Mouse (Mus musculus) v-Abl transformed pro-B cells (cell line): Measurements from ENCODE around the gene Tasp1.
"Not testable (repeated sequence)": the region's sequence is repeated elsewhere in the genome, so short reads cannot be mapped to it uniquely, and the experiment has no call there.

Source experiments
- in situ Hi-C, 2 experiments: fragments of 400-800 bp; cut with MboI; formaldehyde crosslinking; loops; one replicate each; pipeline ENCODE4 v1.15.1; 2025; ENCODE audit not compliant: unreplicated experiment in 2 of 2

Tasp1 gene

DNA sequence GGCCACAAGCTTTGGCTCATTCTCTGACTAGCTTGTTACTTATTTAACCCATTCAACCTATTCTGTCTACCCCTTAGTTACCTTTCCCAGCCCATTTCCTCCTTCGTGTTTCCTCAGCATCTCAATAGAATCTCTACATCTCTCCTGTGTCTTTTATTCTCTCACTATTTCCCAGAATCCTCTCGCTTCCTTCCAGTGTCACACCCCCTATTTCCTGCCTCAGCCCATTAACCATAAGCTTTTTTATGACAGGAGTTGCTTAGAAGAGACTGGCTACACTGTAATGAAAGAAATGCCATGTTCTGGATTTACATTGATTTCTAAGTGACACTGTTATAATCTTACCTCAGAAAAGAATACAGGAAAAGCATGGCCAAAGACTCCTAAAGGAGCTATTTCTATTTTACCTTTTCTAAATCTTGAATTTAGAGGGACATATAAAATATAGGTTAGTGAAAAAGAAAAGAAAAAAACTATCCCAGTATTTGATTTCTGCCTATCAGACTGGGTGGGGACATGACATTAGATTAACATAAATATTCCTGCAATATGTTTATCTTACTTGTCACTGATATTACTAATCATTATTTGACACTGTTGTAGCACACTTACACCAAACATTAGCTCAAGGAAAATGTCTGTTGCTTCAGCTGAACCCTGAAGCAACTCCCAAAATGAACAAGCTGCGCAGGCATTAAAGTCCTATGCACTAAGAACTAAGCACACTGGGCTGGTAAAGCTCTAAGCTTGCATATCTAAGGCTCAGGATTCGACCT lies 6.3 kb downstream of the Tasp1 start:
- in situ Hi-C loops = no loop called here

- in situ Hi-C loops = no loop called here
These were observed 8.5 kb downstream of the Tasp1 start for GRCm38 (mm10) chr2:140058125-140058524.

- in situ Hi-C loops = no loop called here
These were observed 14.9 kb downstream of the Tasp1 start for GRCm38 (mm10) chr2:140051607-140052126.

- in situ Hi-C loops = no loop called here
These were observed 24.0 kb downstream of the Tasp1 start for GRCm38 (mm10) chr2:140042522-140043131.

DNA sequence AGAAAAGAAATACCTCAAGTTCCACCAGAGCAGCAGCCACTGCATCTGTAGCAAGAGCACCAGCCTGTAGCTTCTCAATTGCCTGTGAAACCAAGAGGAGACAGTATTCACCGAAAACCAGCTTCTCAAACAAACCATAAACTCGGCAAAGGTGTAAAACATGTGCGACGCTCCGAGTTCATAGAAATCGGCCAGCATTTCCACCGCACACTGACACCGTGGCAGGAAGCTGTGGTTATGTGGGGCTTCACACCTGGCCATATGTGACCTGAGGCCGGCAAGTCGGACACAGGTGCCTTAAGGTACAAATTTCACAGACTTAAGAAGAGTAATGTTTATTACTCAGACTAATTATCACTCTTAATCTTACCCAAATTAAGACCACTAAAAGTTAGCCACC lies 24.5 kb downstream of the Tasp1 start:
- in situ Hi-C loops = no loop called here

DNA sequence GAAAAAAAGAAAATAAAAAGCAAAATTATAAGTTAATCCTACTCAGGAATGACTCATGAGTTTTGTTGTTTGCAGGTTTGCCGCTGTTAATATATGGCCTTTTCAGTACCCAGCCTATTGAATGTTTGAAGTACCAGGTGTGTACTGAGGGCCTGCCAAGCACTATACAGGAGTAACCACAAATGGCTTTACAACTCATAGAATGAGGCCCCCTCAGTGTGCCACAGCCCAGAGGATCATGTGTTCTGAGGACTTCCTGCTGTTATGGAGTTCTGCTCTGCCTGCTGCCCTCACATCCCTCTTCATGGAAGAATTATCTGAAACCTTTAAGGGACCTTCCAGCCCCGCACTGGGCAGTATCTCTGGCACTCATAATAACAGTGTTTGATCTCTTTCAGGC lies 29.1 kb downstream of the Tasp1 start:
- in situ Hi-C loops = no loop called here

- in situ Hi-C loops = no loop called here
These were observed 29.8 kb downstream of the Tasp1 start for GRCm38 (mm10) chr2:140036854-140037253.

- in situ Hi-C loops = no loop called here
These were observed 41.7 kb downstream of the Tasp1 start for GRCm38 (mm10) chr2:140024937-140025336.

DNA sequence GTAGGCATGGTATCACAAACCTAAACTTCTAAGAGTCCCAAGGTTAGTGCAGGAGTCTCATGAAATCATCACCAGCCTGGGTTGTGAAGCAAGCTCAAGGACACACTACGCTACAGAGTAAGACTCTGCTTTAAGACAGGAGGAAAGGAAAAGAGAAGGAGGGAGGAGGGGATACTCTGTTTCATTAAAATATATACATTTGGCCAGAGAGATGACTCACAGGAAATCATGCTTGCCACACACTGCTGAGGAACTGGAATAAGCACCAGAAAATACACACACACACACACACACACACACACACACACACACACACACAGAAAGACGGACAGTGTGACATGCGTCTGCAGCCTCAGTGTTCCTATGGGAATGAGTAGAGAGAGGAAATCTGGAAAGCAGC lies 59.2 kb downstream of the Tasp1 start:
- in situ Hi-C loops = no loop called here

- in situ Hi-C loops = no loop called here
These were observed 68.4 kb downstream of the Tasp1 start for GRCm38 (mm10) chr2:139998170-139998569.

DNA sequence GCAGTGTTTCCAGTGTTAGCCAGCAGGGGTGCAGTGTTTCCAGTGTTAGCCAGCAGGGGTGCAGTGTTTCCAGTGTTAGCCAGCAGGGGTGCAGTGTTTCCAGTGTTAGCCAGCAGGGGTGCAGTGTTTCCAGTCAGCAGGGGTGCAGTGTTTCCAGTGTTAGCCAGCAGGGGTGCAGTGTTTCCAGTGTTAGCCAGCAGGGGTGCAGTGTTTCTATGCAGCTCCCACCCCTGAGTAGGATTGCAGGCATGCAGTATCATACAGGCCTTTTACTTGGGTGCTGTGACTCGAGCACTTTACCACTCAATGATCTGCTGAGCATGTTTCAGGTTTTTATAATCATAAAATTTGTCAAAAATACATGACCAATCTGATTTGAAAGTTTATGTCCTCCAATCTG lies 76.7 kb downstream of the Tasp1 start:
- in situ Hi-C loops = not testable (repeated sequence)

DNA sequence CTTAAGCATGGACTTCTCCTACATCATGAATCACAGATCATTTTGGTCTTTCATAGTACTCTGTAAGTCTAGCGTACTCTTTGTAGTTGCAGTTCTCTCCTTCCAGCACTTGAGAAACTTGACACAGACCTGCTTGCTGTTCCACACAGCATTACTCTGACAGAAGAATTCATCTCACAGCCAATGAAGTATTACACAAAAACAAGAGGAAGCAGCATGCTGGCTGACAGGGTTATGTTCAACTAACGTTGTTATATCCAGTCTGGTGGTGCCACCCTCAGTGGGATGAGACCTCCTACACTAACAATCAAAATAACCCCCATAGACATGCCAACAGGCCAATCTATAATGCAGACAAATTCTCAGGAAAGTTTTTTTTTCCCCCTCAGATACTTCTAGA lies 99.2 kb downstream of the Tasp1 start:
- in situ Hi-C loops = loop anchor here (10.0 to 25.0 kb wide), 2 partner anchors 373 to 580 kb away; no protein-coding TSS in a partner anchor

GRCm38 (mm10) chr2:139966288-139966687 lies 100.3 kb downstream of the Tasp1 start:
- in situ Hi-C loops = loop anchor here (10.0 to 25.0 kb wide), 2 partner anchors 371 to 579 kb away; no protein-coding TSS in a partner anchor

DNA sequence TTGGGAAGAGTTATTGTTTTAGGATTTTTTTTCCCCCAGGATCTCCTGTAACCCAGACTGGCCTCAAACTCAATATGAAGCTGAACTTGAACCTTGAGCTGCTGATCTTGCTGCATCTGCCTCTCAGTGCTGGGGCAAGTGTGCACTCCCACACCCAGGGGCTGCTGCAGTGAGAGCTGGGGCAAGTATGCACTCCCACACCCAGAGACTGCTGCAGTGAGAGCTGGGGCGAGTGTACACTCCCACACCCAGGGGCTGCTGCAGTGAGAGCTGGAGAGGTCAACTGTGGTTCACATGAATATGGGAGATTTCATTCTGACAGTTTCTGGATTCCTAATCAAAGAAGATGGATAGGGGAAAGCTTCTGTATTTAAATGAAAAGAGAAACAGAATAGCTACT lies 117.8 kb downstream of the Tasp1 start:
- in situ Hi-C loops = no loop called here

DNA sequence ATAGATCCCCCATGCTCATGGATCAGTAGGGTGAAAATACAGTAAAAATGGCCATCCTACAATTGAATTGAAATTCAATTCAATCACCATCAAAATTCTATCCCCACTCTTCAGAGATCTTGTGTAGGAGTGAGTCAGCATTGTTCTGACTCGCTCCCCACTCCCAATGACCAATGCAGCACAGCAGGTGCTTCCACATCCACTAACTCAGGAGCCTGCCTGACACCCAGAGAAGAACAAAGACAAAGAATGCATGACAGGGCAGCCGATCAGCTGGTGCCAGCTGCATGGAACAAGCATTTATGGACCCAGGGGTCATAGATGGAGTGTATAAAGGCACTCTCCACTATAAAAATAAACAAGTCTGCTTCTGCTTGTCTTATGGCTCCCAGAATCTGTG lies 129.0 kb downstream of the Tasp1 start:
- in situ Hi-C loops = no loop called here

- in situ Hi-C loops = no loop called here
These were observed 132.0 kb downstream of the Tasp1 start for GRCm38 (mm10) chr2:139934577-139934976.

GRCm38 (mm10) chr2:139934033-139934572 lies 132.5 kb downstream of the Tasp1 start:
- in situ Hi-C loops = no loop called here

DNA sequence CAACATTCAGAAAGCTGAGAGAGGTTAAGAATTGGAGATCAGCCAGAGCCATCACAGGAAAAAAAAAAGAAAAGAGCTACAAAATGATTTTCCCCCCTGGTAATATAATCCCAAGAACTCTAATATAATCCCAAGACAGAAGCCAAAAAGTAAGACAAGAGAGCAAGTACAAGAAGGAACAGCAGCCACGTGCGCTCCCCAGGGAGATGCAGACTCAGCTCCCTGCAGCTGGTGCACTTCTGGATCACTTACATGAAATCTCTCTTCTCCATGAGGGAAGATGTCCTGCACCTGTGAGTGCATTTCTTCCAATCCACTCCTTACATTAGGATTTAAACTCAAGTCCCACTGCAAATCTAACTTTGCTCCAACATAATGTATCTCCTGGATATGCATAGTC lies 134.4 kb downstream of the Tasp1 start:
- in situ Hi-C loops = no loop called here

DNA sequence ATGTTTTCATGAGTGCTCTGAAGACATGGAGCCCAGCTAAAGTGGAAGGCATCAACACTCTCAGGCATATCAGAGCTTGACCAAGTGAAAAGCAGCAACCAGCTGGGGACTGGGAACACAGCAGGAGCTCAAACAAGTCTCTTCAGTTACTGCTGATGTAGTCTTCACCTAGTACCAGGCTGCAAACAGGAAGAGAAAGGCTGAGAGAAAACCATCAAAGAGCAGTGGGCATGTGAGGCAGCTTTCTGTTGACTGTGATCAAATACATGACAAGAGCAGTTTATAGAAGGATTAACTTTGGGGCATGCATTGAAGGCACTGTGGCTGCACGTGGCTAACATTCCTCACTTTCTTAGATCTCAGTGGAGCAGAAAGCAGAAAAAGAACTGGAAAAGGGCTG lies 141.7 kb downstream of the Tasp1 start:
- in situ Hi-C loops = no loop called here

DNA sequence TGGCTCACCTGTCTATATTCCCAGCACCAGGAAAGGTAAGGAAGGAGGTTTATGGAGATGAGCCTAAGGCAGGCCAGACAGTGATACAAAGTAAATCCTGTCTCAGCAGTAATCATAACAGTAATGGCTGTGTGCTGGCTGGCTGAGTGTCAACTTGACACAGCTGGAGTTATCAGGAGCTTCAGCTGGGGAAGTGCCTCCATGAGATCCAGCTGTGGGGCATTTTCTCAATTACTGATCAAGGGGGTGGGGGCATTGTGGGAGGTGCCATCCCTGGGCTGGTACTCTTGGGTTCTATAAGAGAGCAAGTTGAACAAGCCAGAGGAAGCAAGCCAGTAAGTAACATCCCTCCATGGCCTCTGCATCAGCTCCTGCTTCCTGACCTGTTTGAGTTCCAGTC lies 145.2 kb downstream of the Tasp1 start:
- in situ Hi-C loops = not testable (repeated sequence)

- in situ Hi-C loops = no loop called here
These were observed 146.8 kb downstream of the Tasp1 start for GRCm38 (mm10) chr2:139919757-139920156.
